Mouse (Mus musculus) hindbrain, embryonic 14.5 days (tissue): ENCODE measurements at regions not wholly inside any gene's neighbourhood (a gene's known extent, or its start where the extent isn't known, plus 50 kb on each side); places are given as distances from the start of the nearest gene placed in this dataset.

ENCODE experiments used
- ATAC-seq: fragments of 200-750 bp; cut with Nextera tagmentation; 2 replicates; pipeline ENCODE4 v1.8.0; 2017; ENCODE audit warnings: moderate number of reproducible peaks, mild to moderate bottlenecking, moderate TSS enrichment, moderate library complexity; ENCODE audit not compliant: low FRiP score
- DNase-seq: peaks from one replicate; pipeline ENCODE4 v3.0.0-alpha.2; 2015; ENCODE audit warnings: low spot score
- H3K27ac ChIP-seq: fragments of 300-500 bp; sonication (generic); 2 replicates; pipeline ENCODE4 v1.5.1; 2014; ENCODE audit warnings: mild to moderate bottlenecking, moderate library complexity
- H3K27me3 ChIP-seq: fragments of 300-500 bp; sonication (generic); 2 replicates; pipeline ENCODE4 v1.6.1; 2014; ENCODE audit warnings: mild to moderate bottlenecking, low read length, mixed read lengths; ENCODE audit not compliant: control insufficient read depth, insufficient read depth
- H3K36me3 ChIP-seq: fragments of 300-500 bp; sonication (generic); replicated peaks from 2 replicates; pipeline ENCODE4 v1.6.1; 2014; ENCODE audit not compliant: control insufficient read depth, insufficient read depth
- H3K4me1 ChIP-seq: fragments of 300-500 bp; sonication (generic); replicated peaks from 2 replicates; pipeline ENCODE4 v1.6.1; 2014; ENCODE audit warnings: antibody characterized with exemption, low read length, mixed read lengths; ENCODE audit not compliant: control insufficient read depth, insufficient read depth
- H3K4me2 ChIP-seq: fragments of 300-500 bp; sonication (generic); replicated peaks from 2 replicates; pipeline ENCODE4 v1.6.1; 2014; ENCODE audit warnings: mild to moderate bottlenecking, moderate library complexity
- H3K4me3 ChIP-seq: fragments of 300-500 bp; sonication (generic); replicated peaks from 2 replicates; pipeline ENCODE4 v1.5.1; 2014; ENCODE audit warnings: mild to moderate bottlenecking, low read length
- H3K9ac ChIP-seq: fragments of 300-500 bp; sonication (generic); 2 replicates; pipeline ENCODE4 v1.6.1; 2014
- H3K9me3 ChIP-seq: fragments of 300-500 bp; sonication (generic); 2 replicates; pipeline ENCODE4 v1.6.1; 2016; ENCODE audit warnings: low read length; ENCODE audit not compliant: control insufficient read depth
- WGBS: fragments of 180-500 bp; shearing (Covaris S2); extraction: QIAGEN DNeasy Blood & Tissue Kit; methylation state at CpG from one replicate; pipeline ENCODE4 v1.1.7; 2014; 5-methylcytosine and 5-hydroxymethylcytosine counted together

- 77% methylated on average over 4 of the region's 4 CpGs for WGBS
- no peak for DNase-seq
Observed at GRCm38 (mm10) chr3:40190024-40190423, 341.1 kb upstream of the Intu start.

GRCm38 (mm10) chr3:40200174-40200573 is 330.9 kb upstream of the Intu start:
- 93% methylated on average over 4 of the region's 4 CpGs for WGBS
- Histone ChIP-seq H3K27ac (no peak overlapping the region), H3K4me3 (no peak overlapping the region), H3K9me3 (no peaks in the 10 kb centered on the region), H3K36me3 (no peaks in the 10 kb centered on the region), H3K9ac (no peak overlapping the region), H3K4me2 (no peak overlapping the region), H3K4me1 (no peaks in the 10 kb centered on the region), H3K27me3 (no peaks in the 10 kb centered on the region)
- ATAC-seq = no peak
- no peak for DNase-seq

More at GRCm38 (mm10) chr3:40190024-40190423, 341.1 kb upstream of the Intu start:
- Histone ChIP-seq H3K27me3 (no peaks in the 10 kb centered on the region), H3K4me3 (no peak overlapping the region), H3K9ac (no peak overlapping the region), H3K27ac (no peak overlapping the region), H3K36me3 (no peaks in the 10 kb centered on the region), H3K4me1 (no peaks in the 10 kb centered on the region), H3K4me2 (no peak overlapping the region), H3K9me3 (no peaks in the 10 kb centered on the region)
- ATAC-seq = no peak

- 0 out of 2 replicates have a peak, but pooled peaks cover 4% of the 10 kb centered on the region for H3K9me3 ChIP-seq
- no peaks in the 10 kb centered on the region for H3K27me3 ChIP-seq
- ATAC-seq = no peak
- H3K36me3 ChIP-seq = no peaks in the 10 kb centered on the region
- no peak overlapping the region for H3K4me2 ChIP-seq
- no peak for DNase-seq
- no peaks in the 10 kb centered on the region for H3K4me1 ChIP-seq
- 45% methylated on average over 4 of the region's 4 CpGs for WGBS
- no peak overlapping the region for H3K4me3 ChIP-seq
- H3K9ac ChIP-seq = no peak overlapping the region
- no peak overlapping the region for H3K27ac ChIP-seq
Observed at GRCm38 (mm10) chr3:40206326-40206725, 324.8 kb upstream of the Intu start.

GRCm38 (mm10) chr3:40211793-40212192 is 319.3 kb upstream of the Intu start:
- H3K36me3 ChIP-seq = no peaks in the 10 kb centered on the region
- ATAC-seq (no peak), DNase-seq (no peak)
- H3K4me3 ChIP-seq = no peak overlapping the region
- H3K9me3 ChIP-seq = 0 out of 2 replicates have a peak, but pooled peaks cover 4% of the 10 kb centered on the region
- H3K4me2 ChIP-seq = no peak overlapping the region
- H3K4me1 ChIP-seq = no peaks in the 10 kb centered on the region
- no peaks in the 10 kb centered on the region for H3K27me3 ChIP-seq
- H3K27ac ChIP-seq = no peak overlapping the region
- no peak overlapping the region for H3K9ac ChIP-seq

DNA sequence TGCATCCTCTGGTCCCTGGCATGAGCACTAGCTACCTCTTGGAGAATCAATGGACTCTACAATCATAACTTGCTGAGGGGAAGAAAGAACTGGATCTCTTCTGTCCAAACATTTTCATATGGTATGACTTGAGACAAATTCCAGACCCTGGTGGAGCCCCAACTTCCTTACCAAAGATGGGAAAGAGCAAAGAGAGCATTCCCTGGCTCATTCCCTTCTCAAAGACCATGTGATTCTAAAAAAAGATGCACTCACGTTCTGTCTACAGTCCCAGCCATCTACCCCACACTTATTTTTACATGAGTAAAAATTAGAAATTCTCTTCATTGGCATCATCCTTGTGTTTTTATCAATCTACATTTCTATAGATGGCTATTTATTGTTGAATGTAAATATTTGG is 304.3 kb upstream of the Intu start:
- no peak overlapping the region for H3K9ac ChIP-seq
- WGBS = 84% methylated on average over 1 of the region's 1 CpGs

DNA sequence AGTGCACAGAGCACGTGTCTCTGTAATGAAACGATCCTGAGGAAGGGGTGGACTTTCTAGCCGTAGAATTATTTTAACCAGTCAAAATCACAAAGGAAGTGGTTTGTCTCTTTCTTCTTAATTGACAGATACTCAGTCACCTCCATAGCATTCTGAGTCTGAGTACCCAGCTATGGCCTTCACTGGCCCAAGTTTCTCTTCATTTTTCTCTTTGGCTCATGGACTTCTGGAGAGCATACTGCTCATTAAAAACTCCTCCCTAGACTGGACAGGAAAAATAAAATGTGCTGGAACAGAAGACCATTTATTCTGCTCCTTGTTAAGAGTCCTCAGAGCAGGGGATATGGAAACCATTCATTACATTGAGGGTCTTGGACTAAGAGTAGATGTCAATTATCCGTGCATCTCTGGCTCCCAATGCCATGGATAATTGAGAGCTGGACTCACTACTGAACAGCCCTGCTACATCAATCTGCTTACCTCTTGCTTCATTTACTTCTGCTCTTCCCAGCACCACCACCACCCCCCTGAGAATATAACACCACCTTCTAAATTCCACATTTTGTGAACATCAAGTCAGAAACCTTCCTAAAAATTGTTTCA is 287.5 kb upstream of the Intu start:
- DNase-seq (no peak), ATAC-seq (no peak)
- Histone ChIP-seq H3K4me3 (no peak overlapping the region), H3K27ac (no peak overlapping the region), H3K4me1 (no peaks in the 10 kb centered on the region), H3K27me3 (no peaks in the 10 kb centered on the region), H3K9me3 (no peaks in the 10 kb centered on the region), H3K4me2 (no peak overlapping the region), H3K9ac (no peak overlapping the region), H3K36me3 (no peaks in the 10 kb centered on the region)
- WGBS = 57% methylated on average over 4 of the region's 4 CpGs

More for the DNA sequence above, 304.3 kb upstream of the Intu start:
- Histone ChIP-seq H3K4me3 (no peak overlapping the region), H3K27me3 (no peaks in the 10 kb centered on the region), H3K27ac (no peak overlapping the region), H3K9me3 (no peaks in the 10 kb centered on the region), H3K4me2 (no peak overlapping the region), H3K36me3 (no peaks in the 10 kb centered on the region), H3K4me1 (no peaks in the 10 kb centered on the region)
- DNase-seq (no peak), ATAC-seq (no peak)

- no peak for ATAC-seq
- no peak overlapping the region for H3K4me2 ChIP-seq
- no peaks in the 10 kb centered on the region for H3K4me1 ChIP-seq
- WGBS = 69% methylated on average over 5 of the region's 5 CpGs
- no peaks in the 10 kb centered on the region for H3K36me3 ChIP-seq
- no peaks in the 10 kb centered on the region for H3K27me3 ChIP-seq
- no peak overlapping the region for H3K4me3 ChIP-seq
- H3K9me3 ChIP-seq = no peaks in the 10 kb centered on the region
- H3K27ac ChIP-seq = no peak overlapping the region
- no peak overlapping the region for H3K9ac ChIP-seq
- no peak for DNase-seq
Observed at GRCm38 (mm10) chr3:40254376-40254775, 276.7 kb upstream of the Intu start.

- no peak overlapping the region for H3K4me3 ChIP-seq
- no peaks in the 10 kb centered on the region for H3K27me3 ChIP-seq
- H3K9me3 ChIP-seq = no peaks in the 10 kb centered on the region
- 85% methylated on average over 7 of the region's 7 CpGs for WGBS
- H3K4me1 ChIP-seq = no peaks in the 10 kb centered on the region
- no peak for ATAC-seq
- no peak overlapping the region for H3K9ac ChIP-seq
- H3K36me3 ChIP-seq = no peaks in the 10 kb centered on the region
- H3K27ac ChIP-seq = no peak overlapping the region
- DNase-seq = no peak
- H3K4me2 ChIP-seq = no peak overlapping the region
Observed at GRCm38 (mm10) chr3:40262536-40262935, 268.6 kb upstream of the Intu start.

DNA sequence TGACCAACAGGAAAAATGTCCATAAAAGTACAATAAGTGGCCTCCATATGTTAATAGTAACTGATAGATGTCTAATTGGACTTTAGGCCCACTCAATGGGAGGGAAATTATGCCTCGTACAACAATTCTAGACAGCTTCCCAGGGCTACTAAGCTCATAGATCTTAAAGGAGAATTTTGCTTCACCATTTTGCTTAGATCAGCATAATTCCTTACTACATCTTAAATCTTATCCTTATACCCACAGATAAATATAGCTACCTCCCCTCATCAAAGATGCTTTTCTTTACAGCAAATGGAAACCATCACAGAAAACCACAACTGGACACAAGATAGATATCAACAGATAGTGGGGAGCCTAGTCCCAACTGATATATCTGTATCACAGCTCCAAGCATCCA is 263.6 kb upstream of the Intu start:
- H3K27me3 ChIP-seq = no peaks in the 10 kb centered on the region
- WGBS = 86% methylated on average over 1 of the region's 1 CpGs

GRCm38 (mm10) chr3:40282926-40283325 is 248.2 kb upstream of the Intu start:
- H3K9ac ChIP-seq = no peak overlapping the region
- no peaks in the 10 kb centered on the region for H3K9me3 ChIP-seq
- ATAC-seq (no peak), DNase-seq (no peak)
- no peaks in the 10 kb centered on the region for H3K36me3 ChIP-seq
- H3K4me3 ChIP-seq = no peak overlapping the region
- H3K4me2 ChIP-seq = no peak overlapping the region
- H3K4me1 ChIP-seq = no peaks in the 10 kb centered on the region
- no peak overlapping the region for H3K27ac ChIP-seq
- 79% methylated on average over 1 of the region's 1 CpGs for WGBS
- H3K27me3 ChIP-seq = no peaks in the 10 kb centered on the region

More for the DNA sequence above, 263.6 kb upstream of the Intu start:
- no peak for ATAC-seq
- H3K36me3 ChIP-seq = no peaks in the 10 kb centered on the region
- H3K9ac ChIP-seq = no peak overlapping the region
- no peak overlapping the region for H3K27ac ChIP-seq
- H3K4me2 ChIP-seq = no peak overlapping the region
- no peak for DNase-seq
- H3K9me3 ChIP-seq = no peaks in the 10 kb centered on the region
- no peak overlapping the region for H3K4me3 ChIP-seq
- H3K4me1 ChIP-seq = no peaks in the 10 kb centered on the region
